Mouse (Mus musculus): ENCODE results near the gene Ubap2.

GRCm38 (mm10) chr4:41225412-41225811 is 49.5 kb downstream of the Ubap2 start:
- TF ChIP-seq CTCF (IDR thresholded peaks at IDR 0.05; ENCODE audit: extremely low read depth, insufficient read depth, insufficient read length, insufficient replicate concordance): no peak
- no peak for TF ChIP-seq POLR2A (IDR thresholded peaks at IDR 0.05; ENCODE audit: low read depth, low read length)
